Mouse (Mus musculus): Measurements from ENCODE around the gene Sde2.
A peak's percentile ranks its signal among the peaks of the same experiment; 100 is the strongest.

Gene Sde2

DNA sequence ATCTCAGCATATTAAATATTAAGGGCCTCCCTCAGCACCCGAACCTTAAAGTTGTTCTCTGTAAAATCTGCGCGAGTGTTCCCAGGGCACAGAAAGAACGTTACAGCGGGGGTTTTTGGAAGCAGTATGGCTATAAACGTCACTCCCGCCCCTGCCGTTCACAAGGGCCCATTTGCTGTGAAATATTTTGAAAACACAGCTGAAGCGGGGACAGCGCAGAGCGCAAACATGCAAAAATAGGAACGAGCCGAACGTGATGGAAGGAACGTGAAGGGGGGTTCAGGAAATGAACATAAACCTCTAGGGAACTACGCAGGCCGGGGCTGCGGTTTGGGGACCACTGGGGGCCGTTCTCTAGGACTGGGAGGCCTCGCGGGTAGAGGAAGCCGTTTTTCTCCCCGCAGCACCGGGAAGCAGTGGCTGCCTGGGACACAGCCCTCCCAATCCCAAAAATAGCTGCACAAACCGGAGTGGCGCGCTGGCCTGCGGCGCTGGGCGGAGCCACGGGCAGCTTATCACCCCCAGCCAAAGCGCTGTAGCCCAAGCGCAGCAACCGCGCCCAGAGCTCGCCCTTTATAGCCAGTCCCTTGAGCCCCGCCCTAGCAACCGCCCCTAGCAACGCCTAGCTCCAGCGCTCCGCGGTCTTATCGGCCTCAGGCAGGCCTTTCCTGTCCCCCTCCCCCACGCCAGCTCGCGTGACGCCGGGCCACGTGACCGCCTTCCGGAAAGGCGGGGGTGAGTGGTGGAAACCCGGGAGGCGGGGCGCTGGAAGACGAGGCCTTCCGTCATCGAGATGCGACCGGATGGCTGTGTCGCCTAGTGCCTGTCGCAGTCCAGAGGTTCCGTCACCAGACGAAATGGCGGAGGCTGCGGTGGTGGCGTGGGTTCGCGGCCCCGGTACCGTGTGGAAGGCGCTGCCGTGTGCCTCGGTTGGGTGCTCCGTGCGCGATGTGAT, at the start of gene Sde2:
Sde2 (plus strand) TSS at position 812 of the 955 bp plus-strand sequence.
- DNase-seq (ENCODE audit: low spot score in 2 of 2): peak; percentile 100

DNA sequence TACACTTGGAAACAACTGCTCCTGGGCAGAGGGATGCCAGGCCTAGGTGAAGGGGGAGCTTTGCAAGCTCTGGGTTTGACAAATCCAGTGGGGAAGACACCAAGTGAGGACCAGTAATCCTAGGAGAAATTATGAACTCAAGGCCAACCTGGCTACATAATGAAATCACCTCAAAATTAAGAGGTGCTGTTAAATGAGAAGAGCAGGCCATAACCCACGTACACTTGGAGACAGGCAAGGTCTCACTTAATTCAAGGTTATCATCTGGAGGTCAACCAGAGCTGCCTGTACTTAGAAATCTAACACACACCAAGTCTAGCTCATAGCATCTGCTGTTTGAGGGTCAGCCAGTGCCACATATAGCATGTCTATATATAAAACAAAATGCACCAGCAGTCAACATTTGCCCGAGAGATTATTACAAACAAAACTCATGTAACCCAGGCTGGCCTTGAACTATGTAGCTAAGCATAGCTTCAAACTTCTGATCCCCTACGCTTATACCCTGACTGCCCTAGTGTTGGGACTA, 49.4 kb upstream of the Sde2 start:
- DNase-seq (ENCODE audit: low spot score in 2 of 2): no peak

- no peak for DNase-seq (ENCODE audit: low spot score in 2 of 2)
Observed at GRCm38 (mm10) chr1:180803881-180804280, 47.0 kb upstream of the Sde2 start.

DNA sequence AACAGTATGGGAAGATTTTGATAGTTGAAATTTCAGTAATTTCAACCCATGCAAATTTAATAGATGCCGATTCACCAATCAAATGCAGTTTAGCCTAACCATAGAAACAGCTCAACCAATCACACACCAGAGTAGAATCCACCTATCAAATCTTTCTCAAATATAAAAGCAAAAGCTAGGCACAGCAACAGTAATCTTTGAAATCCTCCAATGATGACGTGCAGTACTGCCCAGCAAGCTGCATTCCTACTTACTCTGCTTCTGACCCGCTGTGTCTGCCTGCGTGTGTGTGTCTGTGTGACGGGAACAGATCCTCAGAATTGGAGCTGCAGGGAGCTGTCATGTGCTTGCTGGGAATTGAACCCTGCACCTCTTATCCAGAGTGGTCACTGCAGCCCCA, 42.1 kb upstream of the Sde2 start:
- no peak for DNase-seq (ENCODE audit: low spot score in 2 of 2)

GRCm38 (mm10) chr1:180810976-180811375, 40.0 kb upstream of the Sde2 start:
- DNase-seq (ENCODE audit: low spot score in 2 of 2): no peak

- DNase-seq (ENCODE audit: low spot score in 2 of 2): no peak
Observed at GRCm38 (mm10) chr1:180811596-180812462, 39.1 kb upstream of the Sde2 start.

DNA sequence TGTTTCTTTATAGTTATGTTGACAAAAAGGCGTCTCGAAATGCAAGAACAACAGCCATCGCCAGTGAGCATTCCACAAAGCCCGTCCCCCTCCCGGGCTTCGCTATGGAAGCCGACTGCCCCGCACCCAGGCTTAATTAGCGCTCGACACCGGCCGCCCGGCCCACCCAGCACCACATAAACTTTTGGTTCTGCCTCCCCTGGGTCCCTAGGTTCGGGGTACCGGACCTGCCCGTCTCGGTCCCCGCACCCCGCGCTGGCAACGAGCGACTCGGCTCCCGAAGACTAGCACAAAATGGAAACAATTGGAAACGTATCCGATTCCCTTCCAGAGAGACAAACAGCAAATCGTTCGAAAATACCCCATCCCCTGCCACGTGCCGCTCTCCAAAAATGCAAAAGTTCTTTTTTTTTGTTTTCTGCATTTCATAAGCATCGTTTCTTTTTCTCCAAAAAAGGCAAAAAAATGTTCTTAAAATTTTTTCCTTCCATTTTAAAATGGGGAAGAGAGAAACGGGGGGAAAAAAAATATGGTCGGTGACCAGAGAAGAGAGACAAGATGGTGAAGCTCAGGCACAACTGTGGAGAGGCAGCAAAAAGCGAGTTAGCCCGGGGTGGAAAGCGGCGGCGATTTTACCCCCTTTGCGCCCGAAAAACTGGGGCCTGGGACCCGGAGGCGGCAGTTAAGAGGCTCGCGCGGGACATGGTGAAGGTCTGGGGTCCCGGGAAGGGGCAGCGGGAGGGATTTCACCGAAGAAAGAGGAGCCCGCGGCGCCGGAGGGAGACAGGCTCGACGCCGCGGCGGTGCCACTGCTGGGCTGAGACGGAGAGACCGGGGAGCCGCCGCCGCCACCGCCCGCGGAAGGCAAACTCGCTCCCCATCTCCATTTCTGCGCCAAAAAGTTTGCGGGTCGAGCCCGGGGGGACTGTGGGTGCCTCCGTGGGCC, 38.2 kb upstream of the Sde2 start:
- DNase-seq (ENCODE audit: low spot score in 2 of 2): peak; percentile 51 to 68

DNA sequence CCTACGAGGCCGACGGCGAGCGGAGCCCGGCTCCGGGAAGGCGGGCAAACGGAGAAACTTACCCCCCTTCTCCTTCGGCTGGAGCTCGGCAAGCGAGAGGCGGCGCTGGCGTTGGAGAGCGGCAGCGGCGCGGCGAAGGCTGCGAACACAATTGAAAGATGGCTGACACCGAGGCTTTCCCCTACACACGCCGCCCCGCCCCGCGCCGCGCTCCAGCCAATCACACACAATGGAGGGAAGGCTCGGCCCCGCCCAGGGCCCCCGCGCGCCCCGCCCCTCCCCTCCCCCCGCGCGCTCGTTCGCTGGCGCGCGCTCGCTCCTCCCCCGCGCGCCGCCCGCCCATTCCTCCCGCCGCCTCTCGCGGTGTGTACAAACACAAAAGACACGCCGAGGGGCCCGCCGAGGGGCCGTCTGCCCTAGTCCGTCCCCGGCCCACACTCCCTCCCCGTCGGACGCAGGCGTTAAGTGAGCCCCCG, 37.5 kb upstream of the Sde2 start:
- peak; percentile 92 to 94 for DNase-seq (ENCODE audit: low spot score in 2 of 2)

GRCm38 (mm10) chr1:180813885-180814740, 36.8 kb upstream of the Sde2 start, which contains the start of gene H3f3a:
Gene H3f3a (minus strand): TSS chr1:180813943.
- peak; percentile 78 to 88 for DNase-seq (ENCODE audit: low spot score in 2 of 2)

DNA sequence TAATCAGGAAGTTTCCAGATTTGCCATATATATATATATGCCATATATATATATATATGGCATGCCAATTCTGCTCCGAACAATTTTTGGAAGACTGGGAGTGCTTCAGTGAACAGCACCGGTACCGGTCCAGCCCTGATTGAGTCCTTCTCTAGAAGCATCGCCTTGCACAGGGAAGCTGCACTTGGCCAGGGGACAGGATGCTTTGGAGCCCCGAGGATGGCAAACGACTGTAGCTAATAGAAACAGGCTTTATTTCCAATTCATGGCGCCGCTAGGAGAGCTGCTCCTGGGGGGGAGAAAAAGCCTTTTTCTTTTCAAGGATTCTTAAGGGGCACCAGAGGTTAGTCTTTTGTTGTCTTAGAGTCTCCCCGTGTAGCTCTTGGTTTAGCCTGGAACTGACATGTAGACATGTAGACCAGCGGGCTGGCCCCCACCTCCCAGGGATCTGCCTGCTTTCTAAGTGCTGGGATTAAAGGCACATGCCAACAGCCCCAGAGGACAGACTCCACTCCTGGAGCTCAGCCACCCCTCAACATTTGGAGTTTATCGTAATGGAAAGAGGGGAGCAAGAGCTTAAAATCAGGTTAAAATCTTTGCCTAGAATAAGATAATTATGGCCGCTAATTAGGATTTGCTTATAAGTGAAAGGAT, 35.4 kb upstream of the Sde2 start:
- no peak for DNase-seq (ENCODE audit: low spot score in 2 of 2)

GRCm38 (mm10) chr1:180818000-180818399, 32.9 kb upstream of the Sde2 start:
- DNase-seq (ENCODE audit: low spot score in 2 of 2): no peak

DNA sequence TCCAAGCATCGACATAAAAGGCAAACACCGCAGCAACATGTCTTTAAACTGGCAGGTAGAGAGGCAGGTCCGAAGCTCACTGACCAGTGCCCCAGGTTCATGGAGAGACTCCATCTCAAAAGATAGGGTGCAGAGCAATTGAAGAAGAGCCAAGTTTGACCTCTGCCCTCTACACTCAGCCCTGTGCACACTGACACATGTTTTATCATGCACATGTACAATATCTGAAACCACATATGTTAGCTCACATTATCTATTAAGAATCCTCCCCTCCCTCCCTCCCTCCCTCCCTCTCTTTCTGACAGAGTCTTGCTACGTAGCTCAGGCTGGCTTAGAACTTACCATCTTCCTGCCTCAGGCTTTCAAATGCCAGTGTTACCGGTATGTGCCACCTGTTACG, 29.8 kb upstream of the Sde2 start:
- DNase-seq (ENCODE audit: low spot score in 2 of 2): no peak

GRCm38 (mm10) chr1:180822276-180822675, 28.7 kb upstream of the Sde2 start:
- no peak for DNase-seq (ENCODE audit: low spot score in 2 of 2)

GRCm38 (mm10) chr1:180823716-180824115, 27.2 kb upstream of the Sde2 start:
- DNase-seq (ENCODE audit: low spot score in 2 of 2): no peak

DNA sequence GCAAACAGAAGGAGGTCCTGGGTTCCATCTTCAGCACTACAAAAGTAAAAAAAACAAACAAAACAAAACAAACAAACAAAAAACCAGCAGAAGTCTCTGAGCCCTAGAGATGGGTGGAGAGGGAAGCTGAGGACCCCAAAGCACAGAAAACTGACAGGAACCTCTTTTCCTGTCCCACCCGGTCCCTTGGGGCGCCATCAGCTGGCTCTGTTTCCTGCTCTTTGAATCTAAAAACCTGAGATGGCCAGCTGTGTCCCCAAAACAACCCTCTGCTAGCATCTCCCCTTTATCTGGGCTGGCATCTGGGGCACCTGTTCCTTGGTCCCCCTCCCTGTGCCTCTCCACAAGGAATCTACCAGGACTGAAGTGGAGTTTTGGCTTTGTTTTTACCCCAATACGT, 26.2 kb upstream of the Sde2 start:
- DNase-seq (ENCODE audit: low spot score in 2 of 2): no peak

DNA sequence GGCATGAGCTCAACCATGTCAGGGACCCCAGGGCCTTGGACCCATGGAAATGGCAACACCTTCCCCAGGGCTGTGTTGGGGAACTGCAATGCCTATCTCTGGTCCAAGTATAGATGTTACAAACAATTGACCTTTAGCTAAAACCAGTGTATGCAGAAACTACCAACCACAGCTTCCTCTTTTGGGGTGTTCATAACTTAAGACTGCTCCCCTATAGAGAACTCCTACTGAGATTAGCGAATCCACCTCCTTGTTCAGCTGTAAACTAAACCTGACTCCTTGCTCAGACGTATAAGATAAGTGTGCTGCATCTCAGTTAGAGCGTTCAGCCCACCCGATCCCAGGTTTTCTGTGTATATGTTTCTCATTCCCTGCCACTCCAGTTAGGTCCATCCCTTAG, 24.3 kb upstream of the Sde2 start:
- DNase-seq (ENCODE audit: low spot score in 2 of 2): no peak

DNA sequence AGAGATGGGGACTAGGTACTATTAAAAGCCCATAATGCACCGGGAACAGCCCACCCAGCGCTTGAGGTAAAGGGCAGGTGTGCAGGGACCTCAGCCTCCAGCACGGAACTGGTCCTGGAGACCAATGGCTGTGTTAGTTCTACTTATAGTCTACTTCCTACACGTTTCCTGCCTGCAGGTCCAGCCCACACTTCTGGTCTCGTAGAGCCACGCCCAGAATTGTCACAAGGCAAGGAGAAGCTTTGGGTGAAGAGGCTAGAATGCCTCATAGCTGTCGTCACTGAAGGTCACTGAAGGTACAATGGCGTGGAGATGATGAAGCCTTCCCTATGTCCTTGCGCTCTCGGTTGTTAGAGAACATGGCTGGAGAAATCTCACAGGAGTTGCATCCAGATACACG, 21.2 kb upstream of the Sde2 start:
- DNase-seq (ENCODE audit: low spot score in 2 of 2): no peak

DNA sequence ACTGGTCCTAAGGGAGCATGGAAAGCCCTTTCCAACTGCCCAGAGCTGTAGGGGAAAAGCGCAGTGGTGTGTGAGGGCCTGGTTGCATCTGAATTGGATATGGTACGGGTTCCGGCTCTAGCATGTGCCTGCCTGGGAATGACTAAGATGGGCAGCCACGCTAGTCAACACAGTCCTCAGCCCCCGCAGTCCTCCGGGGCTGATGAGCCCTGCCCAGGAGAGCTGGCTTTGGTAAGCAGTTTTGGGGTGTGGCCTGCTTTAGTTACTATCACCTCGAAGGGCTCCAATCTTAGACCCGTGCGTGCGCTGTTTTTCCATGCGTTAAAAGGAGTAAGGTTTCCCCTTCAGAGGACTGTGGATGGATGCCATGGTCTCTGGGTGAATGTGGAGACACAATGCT, 20.8 kb upstream of the Sde2 start:
- no peak for DNase-seq (ENCODE audit: low spot score in 2 of 2)

GRCm38 (mm10) chr1:180830588-180831346, 20.2 kb upstream of the Sde2 start:
- no peak for DNase-seq (ENCODE audit: low spot score in 2 of 2)

All from urinary bladder, adult 18-20 months (tissue).